Mouse (Mus musculus): ENCODE data around the gene Pald1. TPM values are rescaled to one million over a fixed set of nuclear protein-coding genes. Genes with fewer than 3 reads are reported as not detected.

Pald1 gene
- polyA plus RNA-seq, 1 experiment from 2014 or later, result 21.1 TPM

DNA sequence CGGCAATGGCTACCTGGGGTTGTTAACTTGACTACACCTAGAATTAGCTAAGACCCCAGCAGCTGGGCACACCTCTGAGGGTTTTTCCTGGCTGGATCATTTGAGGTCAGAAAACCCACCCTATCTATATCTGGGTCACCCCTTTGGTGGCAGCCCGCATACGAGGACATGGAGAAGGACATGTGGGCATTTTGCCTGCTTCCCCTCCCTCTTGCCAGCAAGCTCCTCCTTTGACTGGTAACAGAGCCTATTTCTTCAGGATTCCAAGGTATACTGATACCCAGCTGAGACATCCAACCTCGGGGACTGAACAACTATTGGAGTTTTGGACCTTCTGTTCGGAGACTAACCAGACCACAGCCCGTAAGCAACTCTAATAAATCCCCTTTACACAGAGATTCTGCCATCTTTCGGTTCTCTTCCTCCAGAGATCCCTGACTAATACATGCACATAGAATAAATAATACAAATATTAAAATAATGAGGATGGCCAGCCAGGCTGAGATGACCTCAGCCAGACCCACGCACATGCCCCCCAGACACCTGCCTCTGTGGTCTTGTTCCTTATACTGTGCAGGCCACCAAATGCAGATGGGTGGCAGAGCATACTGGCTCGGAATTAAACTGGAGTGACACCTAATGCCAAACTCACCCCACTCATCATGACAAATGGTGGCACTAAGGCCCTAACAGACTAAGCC lies 11.3 kb downstream of the Pald1 start:
- H3K4me3 ChIP-seq (ENCODE audit: low read depth, low read length), result no peak overlapping the region
- no peak for ATAC-seq (ENCODE audit: low read depth)
- DNase-seq (ENCODE audit: low spot score), result no peak
- 82% methylated on average over 9 of the region's 9 CpGs for WGBS
- H3K4me2 ChIP-seq (ENCODE audit: low read depth, low read length), result no peak overlapping the region
- H3K27me3 ChIP-seq (replicated peaks; ENCODE audit: control insufficient read depth, insufficient read depth, low read length), result no peaks in the 10 kb centered on the region
- no peak overlapping the region for H3K27ac ChIP-seq (replicated peaks; ENCODE audit: low read depth, low read length)
- H3K36me3 ChIP-seq (ENCODE audit: control insufficient read depth, insufficient read depth, low read length), result no peaks in the 10 kb centered on the region
- H3K9me3 ChIP-seq (ENCODE audit: control insufficient read depth, low read length), result no peaks in the 10 kb centered on the region
- H3K4me1 ChIP-seq (ENCODE audit: control insufficient read depth, insufficient read depth, low read length), result peaks cover 10% of the 10 kb centered on the region; the same call in 1 of the 2 replicates
- no peak overlapping the region for H3K9ac ChIP-seq (ENCODE audit: low read depth, low read length)

DNA sequence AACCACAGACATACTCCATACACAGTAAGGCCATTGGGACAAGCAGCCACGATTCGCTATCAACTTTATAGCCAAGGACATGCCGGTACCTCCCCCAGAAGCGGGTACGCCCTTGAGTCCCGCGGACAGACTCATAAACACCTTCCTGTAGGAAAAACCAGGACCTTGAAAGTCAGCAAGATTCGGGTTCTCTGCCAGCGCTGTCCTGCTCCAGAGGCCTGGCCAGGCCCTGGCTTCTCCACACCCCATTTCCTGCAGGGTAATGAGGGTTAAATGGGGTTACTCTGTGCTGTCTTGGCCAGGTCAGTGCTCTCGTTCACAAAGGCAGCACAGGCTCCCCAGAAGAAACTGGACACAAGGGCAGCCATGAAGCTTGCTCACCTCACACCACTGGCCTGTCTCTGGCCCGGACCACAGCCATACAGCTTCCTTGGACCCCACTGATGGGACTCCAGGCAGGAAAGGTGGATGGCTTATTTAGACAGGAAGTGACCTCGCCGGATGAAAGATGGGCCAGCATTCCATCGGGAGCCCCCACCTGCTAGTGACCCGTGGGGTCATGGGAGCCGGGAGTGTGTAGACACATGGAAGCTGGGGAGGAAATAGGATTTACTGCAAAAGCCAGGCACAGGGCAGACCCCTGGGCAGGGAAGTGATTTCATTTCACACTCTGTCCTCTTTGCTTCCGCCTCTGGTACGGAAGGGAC lies 12.9 kb downstream of the Pald1 start:
- no peaks in the 10 kb centered on the region for H3K27me3 ChIP-seq (replicated peaks; ENCODE audit: control insufficient read depth, insufficient read depth, low read length)
- no peaks in the 10 kb centered on the region for H3K9me3 ChIP-seq (ENCODE audit: control insufficient read depth, low read length)
- no peak overlapping the region for H3K27ac ChIP-seq (replicated peaks; ENCODE audit: low read depth, low read length)
- peaks cover 10% of the 10 kb centered on the region; the same call in 1 of the 2 replicates for H3K4me1 ChIP-seq (ENCODE audit: control insufficient read depth, insufficient read depth, low read length)
- H3K9ac ChIP-seq (ENCODE audit: low read depth, low read length), result peak overlapping the region; percentile 28; the same call in 1 of the 2 replicates
- WGBS, result 54% methylated on average over 18 of the region's 18 CpGs
- no peak for DNase-seq (ENCODE audit: low spot score)
- no peak overlapping the region for H3K4me3 ChIP-seq (ENCODE audit: low read depth, low read length)
- no peaks in the 10 kb centered on the region for H3K36me3 ChIP-seq (ENCODE audit: control insufficient read depth, insufficient read depth, low read length)
- ATAC-seq (ENCODE audit: low read depth), result no peak
- no peak overlapping the region for H3K4me2 ChIP-seq (ENCODE audit: low read depth, low read length)

DNA sequence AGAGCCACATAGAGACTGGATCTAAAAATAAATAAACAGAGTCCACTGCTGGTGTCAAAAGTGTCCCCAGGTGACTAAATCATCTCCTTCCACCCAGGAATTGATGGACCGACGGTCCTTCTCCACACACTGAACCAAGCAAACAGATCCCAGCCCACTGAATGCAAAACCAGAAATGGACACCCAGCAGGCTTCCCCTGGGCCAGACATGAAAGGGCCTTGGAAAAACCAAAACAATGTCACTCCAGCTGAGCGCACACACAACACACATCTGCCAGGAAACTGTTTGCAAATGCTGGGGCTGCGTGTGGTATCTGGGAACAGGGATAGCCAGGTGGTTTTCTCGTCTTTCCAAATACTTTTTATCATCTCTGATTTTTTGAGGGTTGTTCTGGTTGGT lies 13.6 kb downstream of the Pald1 start:
- WGBS, result 37% methylated on average over 5 of the region's 5 CpGs
- no peak for DNase-seq (ENCODE audit: low spot score)
- ATAC-seq (ENCODE audit: low read depth), result no peak

GRCm38 (mm10) chr10:61365902-61366301 lies 17.4 kb downstream of the Pald1 start:
- Histone ChIP-seq H3K9me3 (ENCODE audit: control insufficient read depth, low read length) (no peaks in the 10 kb centered on the region), H3K27ac (replicated peaks; ENCODE audit: low read depth, low read length) (no peak overlapping the region), H3K27me3 (replicated peaks; ENCODE audit: control insufficient read depth, insufficient read depth, low read length) (no peaks in the 10 kb centered on the region), H3K9ac (ENCODE audit: low read depth, low read length) (no peak overlapping the region), H3K4me3 (ENCODE audit: low read depth, low read length) (no peak overlapping the region), H3K4me2 (ENCODE audit: low read depth, low read length) (no peak overlapping the region), H3K4me1 (ENCODE audit: control insufficient read depth, insufficient read depth, low read length) (peaks cover 14% of the 10 kb centered on the region; the same call in 1 of the 2 replicates), H3K36me3 (ENCODE audit: control insufficient read depth, insufficient read depth, low read length) (no peaks in the 10 kb centered on the region)
- WGBS, result 73% methylated on average over 1 of the region's 1 CpGs
- DNase-seq (ENCODE audit: low spot score), result peak; percentile 65
- ATAC-seq (ENCODE audit: low read depth), result 0 out of 2 replicates have a peak, but pooled peaks have one; percentile 26

More for the DNA sequence above, 13.6 kb downstream of the Pald1 start:
- Histone ChIP-seq H3K9ac (ENCODE audit: low read depth, low read length) (no peak overlapping the region), H3K4me3 (ENCODE audit: low read depth, low read length) (no peak overlapping the region), H3K4me2 (ENCODE audit: low read depth, low read length) (no peak overlapping the region), H3K27me3 (replicated peaks; ENCODE audit: control insufficient read depth, insufficient read depth, low read length) (no peaks in the 10 kb centered on the region), H3K9me3 (ENCODE audit: control insufficient read depth, low read length) (no peaks in the 10 kb centered on the region), H3K36me3 (ENCODE audit: control insufficient read depth, insufficient read depth, low read length) (no peaks in the 10 kb centered on the region), H3K4me1 (ENCODE audit: control insufficient read depth, insufficient read depth, low read length) (peaks cover 10% of the 10 kb centered on the region; the same call in 1 of the 2 replicates), H3K27ac (replicated peaks; ENCODE audit: low read depth, low read length) (no peak overlapping the region)

GRCm38 (mm10) chr10:61364431-61364830 lies 18.9 kb downstream of the Pald1 start:
- H3K4me1 ChIP-seq (ENCODE audit: control insufficient read depth, insufficient read depth, low read length), result 0 out of 2 replicates have a peak, but pooled peaks cover 6% of the 10 kb centered on the region
- 84% methylated on average over 6 of the region's 6 CpGs for WGBS
- H3K36me3 ChIP-seq (ENCODE audit: control insufficient read depth, insufficient read depth, low read length), result no peaks in the 10 kb centered on the region
- H3K27ac ChIP-seq (replicated peaks; ENCODE audit: low read depth, low read length), result no peak overlapping the region
- H3K9ac ChIP-seq (ENCODE audit: low read depth, low read length), result no peak overlapping the region
- H3K4me3 ChIP-seq (ENCODE audit: low read depth, low read length), result no peak overlapping the region
- H3K27me3 ChIP-seq (replicated peaks; ENCODE audit: control insufficient read depth, insufficient read depth, low read length), result no peaks in the 10 kb centered on the region
- H3K9me3 ChIP-seq (ENCODE audit: control insufficient read depth, low read length), result no peaks in the 10 kb centered on the region
- no peak for DNase-seq (ENCODE audit: low spot score)
- no peak overlapping the region for H3K4me2 ChIP-seq (ENCODE audit: low read depth, low read length)
- ATAC-seq (ENCODE audit: low read depth), result no peak

DNA sequence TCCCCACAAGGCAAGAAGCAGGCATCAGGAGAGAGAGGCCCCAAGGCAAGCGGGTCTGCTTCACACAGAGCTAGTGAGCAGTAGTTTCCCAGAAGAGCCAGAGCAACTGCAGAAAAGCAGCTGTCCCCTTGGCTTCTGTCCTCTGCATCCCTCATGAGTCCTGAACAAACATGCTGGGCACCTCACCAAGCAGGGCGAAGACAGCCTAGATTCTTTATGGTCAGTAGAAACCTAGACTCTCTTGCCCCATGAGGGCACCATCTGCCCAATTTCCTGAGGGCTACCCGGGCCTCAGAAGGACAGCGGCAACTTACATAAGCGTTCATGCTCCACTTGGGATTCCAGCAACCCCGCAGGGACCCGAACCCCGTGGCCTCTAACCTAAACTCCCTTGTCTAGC lies 20.3 kb downstream of the Pald1 start:
- ATAC-seq (ENCODE audit: low read depth), result no peak
- Histone ChIP-seq H3K27me3 (replicated peaks; ENCODE audit: control insufficient read depth, insufficient read depth, low read length) (no peaks in the 10 kb centered on the region), H3K4me3 (ENCODE audit: low read depth, low read length) (no peak overlapping the region), H3K4me2 (ENCODE audit: low read depth, low read length) (no peak overlapping the region), H3K4me1 (ENCODE audit: control insufficient read depth, insufficient read depth, low read length) (0 out of 2 replicates have a peak, but pooled peaks cover 4% of the 10 kb centered on the region), H3K27ac (replicated peaks; ENCODE audit: low read depth, low read length) (no peak overlapping the region), H3K36me3 (ENCODE audit: control insufficient read depth, insufficient read depth, low read length) (no peaks in the 10 kb centered on the region), H3K9me3 (ENCODE audit: control insufficient read depth, low read length) (no peaks in the 10 kb centered on the region), H3K9ac (ENCODE audit: low read depth, low read length) (no peak overlapping the region)
- DNase-seq (ENCODE audit: low spot score), result no peak
- WGBS, result 79% methylated on average over 8 of the region's 8 CpGs

GRCm38 (mm10) chr10:61362483-61362882 lies 20.8 kb downstream of the Pald1 start:
- Histone ChIP-seq H3K9me3 (ENCODE audit: control insufficient read depth, low read length) (no peaks in the 10 kb centered on the region), H3K4me3 (ENCODE audit: low read depth, low read length) (no peak overlapping the region), H3K9ac (ENCODE audit: low read depth, low read length) (no peak overlapping the region), H3K27ac (replicated peaks; ENCODE audit: low read depth, low read length) (no peak overlapping the region), H3K4me1 (ENCODE audit: control insufficient read depth, insufficient read depth, low read length) (0 out of 2 replicates have a peak, but pooled peaks cover 4% of the 10 kb centered on the region), H3K27me3 (replicated peaks; ENCODE audit: control insufficient read depth, insufficient read depth, low read length) (no peaks in the 10 kb centered on the region), H3K36me3 (ENCODE audit: control insufficient read depth, insufficient read depth, low read length) (no peaks in the 10 kb centered on the region), H3K4me2 (ENCODE audit: low read depth, low read length) (no peak overlapping the region)
- 74% methylated on average over 9 of the region's 9 CpGs for WGBS
- DNase-seq (ENCODE audit: low spot score) (no peak), ATAC-seq (ENCODE audit: low read depth) (no peak)

DNA sequence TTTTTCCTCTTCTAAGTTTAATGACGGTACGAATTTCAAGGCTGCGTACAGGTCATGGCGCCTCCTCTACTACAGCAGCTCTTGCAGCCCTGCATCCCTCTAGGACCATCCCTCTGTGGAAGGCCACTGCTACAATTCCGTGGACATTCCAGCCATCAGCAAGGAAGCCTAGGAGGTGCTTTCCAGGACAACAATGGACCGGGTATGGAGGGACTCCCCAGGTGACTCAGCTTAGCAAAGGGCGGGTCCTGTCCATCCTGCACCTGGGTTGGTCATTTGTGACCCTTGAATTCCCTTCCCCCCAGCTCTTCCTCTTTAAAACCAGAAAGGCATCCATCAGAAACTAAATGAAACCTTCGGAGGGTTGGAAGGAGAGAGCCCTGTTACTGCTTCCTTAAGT lies 22.7 kb downstream of the Pald1 start:
- no peak overlapping the region for H3K4me2 ChIP-seq (ENCODE audit: low read depth, low read length)
- no peak for DNase-seq (ENCODE audit: low spot score)
- WGBS, result 94% methylated on average over 8 of the region's 8 CpGs
- no peaks in the 10 kb centered on the region for H3K27me3 ChIP-seq (replicated peaks; ENCODE audit: control insufficient read depth, insufficient read depth, low read length)
- no peak overlapping the region for H3K4me3 ChIP-seq (ENCODE audit: low read depth, low read length)
- no peaks in the 10 kb centered on the region; the same call in 1 of the 2 replicates for H3K36me3 ChIP-seq (ENCODE audit: control insufficient read depth, insufficient read depth, low read length)
- H3K9me3 ChIP-seq (ENCODE audit: control insufficient read depth, low read length), result no peaks in the 10 kb centered on the region
- H3K4me1 ChIP-seq (ENCODE audit: control insufficient read depth, insufficient read depth, low read length), result 0 out of 2 replicates have a peak, but pooled peaks cover 4% of the 10 kb centered on the region
- no peak for ATAC-seq (ENCODE audit: low read depth)
- H3K9ac ChIP-seq (ENCODE audit: low read depth, low read length), result no peak overlapping the region
- no peak overlapping the region for H3K27ac ChIP-seq (replicated peaks; ENCODE audit: low read depth, low read length)

Measured in embryonic facial prominence, embryonic 14.5 days (tissue).